Mouse (Mus musculus) macrophage (primary cell): ENCODE measurements around the gene Pomt1. TPM values are rescaled to one million over a fixed set of nuclear protein-coding genes. Genes with fewer than 3 reads are reported as not detected.
A peak's percentile ranks its signal among the peaks of the same experiment; 100 is the strongest.

ENCODE experiments used
- H3K27ac ChIP-seq: fragments of 350-480 bp; formaldehyde crosslinking; 2 replicates; pipeline ENCODE4 v1.9.0; 2021
- H3K36me3 ChIP-seq: fragments of 350-480 bp; formaldehyde crosslinking; 2 replicates; pipeline ENCODE4 v1.9.0; 2021; ENCODE audit errors: inconsistent target
- H3K4me3 ChIP-seq: fragments of 350-480 bp; formaldehyde crosslinking; 2 replicates; pipeline ENCODE4 v1.9.0; 2021; ENCODE audit errors: inconsistent target
- H3K79me2 ChIP-seq: fragments of 350-480 bp; formaldehyde crosslinking; 2 replicates; pipeline ENCODE4 v1.9.0; 2021; ENCODE audit errors: inconsistent target
- WGBS: methylation state at CpG from one replicate; pipeline ENCODE4 v1.1.7; 2026; ENCODE audit warnings: inconsistent platforms; ENCODE audit not compliant: missing documents; 5-methylcytosine and 5-hydroxymethylcytosine counted together
- polyA plus RNA-seq: library from polyadenylated mRNA; stranded (reverse); fragments of 250-400 nt; gene quantifications from 3 replicates; pipeline ENCODE4 v1.2.4, GENCODE M21; 2018; ENCODE audit warnings: inconsistent platforms
- total RNA-seq, 78 experiments: library from RNA; depleted of rRNA; stranded (reverse); fragments of 250-400 nt; gene quantifications; 1 replicate in 9 of 78; 2 replicates in 24 of 78; 3 replicates in 43 of 78; 4 replicates in 2 of 78; pipeline ENCODE4 v1.2.4; 2018; ENCODE audit warnings: inconsistent platforms in 56 of 78

Pomt1 gene
- 10 to 100 TPM in 21 of 26 experiments, 1 to 10 TPM in 5; 5.0 to 56.5 (median 24.3) TPM for total RNA-seq (2018; cell fraction: chromatin; rRNA removed)
- total RNA-seq (2018; cell fraction: cytosol; rRNA removed), result 10 to 100 TPM in 14 of 26 experiments, 1 to 10 TPM in 12; 6.7 to 12.9 (median 10.4) TPM
- total RNA-seq (2018; cell fraction: nucleus; rRNA removed), result 10 to 100 TPM in 23 of 26 experiments, 1 to 10 TPM in 3; 5.9 to 47.9 (median 17.1) TPM
- polyA plus RNA-seq, result 11.1 to 15.3 TPM (median 12.5 TPM) in 3 replicates

DNA sequence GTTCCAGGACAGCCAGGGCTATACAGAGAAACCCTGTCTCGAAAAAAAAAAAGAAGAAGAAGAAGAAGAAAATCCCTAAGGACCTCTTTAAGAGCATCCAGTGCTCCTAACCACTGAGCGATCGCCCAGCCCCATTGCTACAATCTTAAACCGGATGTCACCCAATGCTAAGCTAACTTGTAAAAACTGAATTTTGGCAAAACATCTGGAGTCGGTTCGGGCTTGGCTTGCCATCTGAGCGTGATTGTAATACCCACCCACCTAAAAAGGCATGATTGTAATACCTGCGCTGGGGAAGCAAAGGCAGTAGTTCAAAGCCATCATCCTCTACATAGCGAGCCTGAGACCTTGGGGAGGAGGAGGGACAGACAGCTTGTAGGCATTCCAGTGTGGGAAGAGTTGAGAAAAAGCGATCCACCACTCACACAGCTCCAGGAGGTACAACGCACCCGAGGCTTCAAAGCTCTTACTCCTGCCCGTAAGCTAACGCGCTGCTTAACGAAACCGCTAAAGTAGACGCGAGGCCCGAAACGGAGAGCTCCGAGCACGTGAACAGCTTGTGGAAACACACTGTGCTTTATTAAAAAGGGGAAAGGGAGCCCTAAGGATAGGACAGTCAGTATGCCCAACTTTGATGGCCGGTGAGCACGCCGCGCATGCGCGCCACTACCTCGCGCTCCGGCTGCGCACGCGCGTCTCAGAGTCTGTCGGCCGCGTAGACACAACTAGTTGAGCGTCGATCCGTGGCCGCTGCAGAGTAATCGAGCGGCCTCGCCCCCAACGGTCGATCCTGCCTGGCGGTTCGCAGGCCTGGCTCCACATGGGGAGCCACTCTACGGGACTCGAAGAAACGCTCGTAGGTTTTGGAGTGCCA lies at the start of gene Pomt1:
TSS of gene Pomt1 (plus strand) at position 705 of the 874 bp plus-strand sequence.
- H3K36me3 ChIP-seq, result peaks cover 11% of the 10 kb centered on the region
- H3K27ac ChIP-seq, result peak within 1 kb of the TSS; percentile 56
- no peaks in the 10 kb centered on the region; the same call in 1 of the 2 replicates for H3K79me2 ChIP-seq
- under 1% methylated on average over 48 of the region's 54 CpGs for WGBS
- H3K4me3 ChIP-seq, result peak within 1 kb of the TSS; percentile 71

DNA sequence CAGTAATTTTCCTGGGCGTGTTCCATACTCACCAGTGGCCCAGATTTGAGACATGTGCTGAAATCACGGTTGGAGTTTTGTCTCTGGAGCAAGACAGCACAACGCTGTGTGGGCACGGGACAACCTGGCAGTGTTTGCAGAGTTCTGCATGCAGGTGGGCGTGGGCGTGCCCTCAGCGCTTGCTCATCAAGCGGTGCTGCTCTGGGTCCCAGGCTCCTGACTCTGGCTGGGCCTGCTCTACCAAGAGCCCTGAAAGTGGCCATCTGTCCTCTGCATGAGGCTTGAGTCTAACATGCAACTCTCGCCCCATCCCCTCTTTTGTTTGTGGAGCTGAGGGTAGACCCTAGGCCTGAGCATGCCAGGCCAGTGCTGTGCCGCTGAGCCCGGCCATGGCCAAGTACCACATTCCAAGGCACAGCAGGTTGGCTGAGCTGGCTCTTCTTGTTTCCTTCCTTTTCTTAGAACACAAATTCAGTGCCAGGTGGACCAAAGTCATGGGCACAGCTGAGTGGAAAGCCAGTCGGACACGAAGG lies 49.3 kb upstream of the Pomt1 start:
- Histone ChIP-seq H3K36me3 (peaks cover 28% of the 10 kb centered on the region; the same call in 1 of the 2 replicates), H3K4me3 (no peak overlapping the region), H3K79me2 (peaks cover 26% of the 10 kb centered on the region), H3K27ac (no peak overlapping the region)
- WGBS, result 94% methylated on average over 13 of the region's 13 CpGs

DNA sequence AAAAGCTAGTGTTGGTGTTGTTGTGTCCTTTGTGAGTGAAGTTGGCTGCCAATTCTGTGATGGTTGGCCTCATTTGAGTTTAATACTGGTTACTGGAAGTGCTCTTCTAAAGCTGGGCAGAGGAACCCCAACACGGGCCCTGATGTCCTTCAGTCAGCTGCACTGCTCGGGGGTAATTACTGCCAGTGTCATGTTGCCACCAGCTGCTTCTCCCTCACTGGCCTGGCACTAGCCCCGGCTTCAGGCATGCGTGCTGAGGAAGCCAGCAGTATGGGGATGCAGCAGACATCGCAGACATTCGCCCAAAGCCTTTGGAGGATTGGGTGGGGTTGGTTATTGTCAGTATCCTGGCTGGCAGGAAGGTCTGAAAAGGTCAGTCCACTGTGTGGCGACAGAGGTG lies 48.7 kb upstream of the Pomt1 start:
- Histone ChIP-seq H3K36me3 (peaks cover 32% of the 10 kb centered on the region; the same call in 1 of the 2 replicates), H3K79me2 (peaks cover 20% of the 10 kb centered on the region), H3K27ac (no peak overlapping the region), H3K4me3 (no peak overlapping the region)
- WGBS, result 96% methylated on average over 7 of the region's 7 CpGs

DNA sequence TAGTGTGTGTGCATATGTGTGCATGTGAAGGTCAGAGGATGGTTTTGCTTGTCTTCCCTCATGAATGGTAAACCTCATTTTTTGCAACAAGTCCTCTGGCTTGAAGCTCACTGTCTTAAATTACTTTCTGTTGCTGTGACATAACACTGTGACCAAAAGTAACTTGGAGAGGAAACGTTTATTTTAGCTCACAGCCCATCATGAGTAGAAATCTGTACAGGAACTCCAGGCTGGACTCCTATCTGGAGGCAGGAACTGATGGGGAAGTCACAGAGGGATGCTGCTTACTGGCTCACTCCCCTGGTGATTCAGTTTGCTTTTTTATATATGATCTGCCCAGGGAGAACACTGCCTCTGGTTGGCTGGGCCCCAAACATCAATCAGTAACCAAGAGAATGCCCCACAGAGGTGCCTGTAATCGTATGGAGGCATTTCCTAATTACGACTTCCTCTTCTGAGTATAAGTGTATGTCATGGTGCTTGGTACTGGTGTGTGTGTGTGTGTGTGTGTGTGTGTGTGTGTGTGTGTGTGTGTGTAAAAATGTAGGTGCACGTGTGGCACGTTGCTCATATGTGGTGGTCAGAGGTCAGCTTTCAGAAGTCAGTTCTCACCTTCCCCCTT lies 47.2 kb upstream of the Pomt1 start:
- WGBS, result 33% methylated on average over 5 of the region's 5 CpGs
- Histone ChIP-seq H3K27ac (no peak overlapping the region), H3K36me3 (peaks cover 46% of the 10 kb centered on the region), H3K79me2 (peaks cover 5% of the 10 kb centered on the region; the same call in 1 of the 2 replicates), H3K4me3 (no peak overlapping the region)

DNA sequence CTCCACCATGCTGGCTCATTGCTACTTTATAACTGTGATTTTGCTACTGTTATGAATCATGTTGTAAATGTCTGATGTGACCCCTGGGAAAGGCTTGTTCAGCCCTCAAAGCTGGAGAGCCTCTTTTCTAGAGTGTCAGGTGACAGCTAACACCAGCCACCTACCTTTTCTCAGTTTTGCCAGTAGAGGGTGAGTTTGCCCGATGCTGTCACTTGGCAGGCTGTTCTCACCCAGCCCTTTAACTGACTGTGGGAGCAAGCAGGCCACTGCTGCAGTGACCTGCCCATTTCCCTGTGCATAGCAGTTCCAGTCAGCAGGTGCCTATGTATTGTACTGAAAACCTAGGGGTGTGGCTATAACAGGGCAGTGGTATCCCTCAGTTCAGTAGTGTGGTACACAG lies 45.8 kb upstream of the Pomt1 start:
- 93% methylated on average over 1 of the region's 1 CpGs for WGBS
- H3K36me3 ChIP-seq, result peaks cover 60% of the 10 kb centered on the region
- H3K27ac ChIP-seq, result no peak overlapping the region

DNA sequence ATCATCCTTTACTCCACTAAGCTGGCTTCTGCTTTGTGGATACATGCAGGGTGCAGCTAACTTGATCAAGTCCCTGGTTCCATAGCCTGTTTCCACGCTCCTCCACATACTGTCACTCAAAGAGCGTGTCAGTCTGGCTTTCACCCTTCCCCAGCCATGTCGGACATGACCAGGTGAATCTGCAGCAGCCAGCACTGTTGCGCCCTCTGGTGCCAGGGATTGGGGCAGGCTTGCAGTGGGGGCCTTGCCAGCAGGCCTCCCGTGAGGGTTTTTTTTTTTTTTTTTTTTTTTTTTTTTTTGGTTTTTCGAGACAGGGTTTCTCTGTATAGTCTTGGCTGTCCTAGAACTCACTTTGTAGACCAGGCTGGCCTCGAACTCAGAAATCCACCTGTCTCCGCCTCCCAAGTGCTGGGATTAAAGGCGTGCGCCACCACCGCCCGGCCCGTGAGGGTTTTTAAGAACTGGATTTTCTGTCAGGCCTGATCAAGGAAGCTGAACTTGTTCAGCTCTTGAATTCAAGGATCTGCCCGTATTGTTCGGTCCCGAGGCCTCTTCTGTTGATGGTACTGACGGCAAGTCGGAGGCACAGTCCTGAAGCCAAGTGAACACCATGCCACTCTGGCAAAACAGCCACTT lies 44.4 kb upstream of the Pomt1 start:
- Histone ChIP-seq H3K4me3 (no peak overlapping the region), H3K27ac (no peak overlapping the region), H3K36me3 (peaks cover 63% of the 10 kb centered on the region), H3K79me2 (no peaks in the 10 kb centered on the region)
- 90% methylated on average over 14 of the region's 18 CpGs for WGBS

More for the DNA sequence above, 45.8 kb upstream of the Pomt1 start:
- H3K4me3 ChIP-seq, result no peak overlapping the region
- H3K79me2 ChIP-seq, result no peaks in the 10 kb centered on the region

DNA sequence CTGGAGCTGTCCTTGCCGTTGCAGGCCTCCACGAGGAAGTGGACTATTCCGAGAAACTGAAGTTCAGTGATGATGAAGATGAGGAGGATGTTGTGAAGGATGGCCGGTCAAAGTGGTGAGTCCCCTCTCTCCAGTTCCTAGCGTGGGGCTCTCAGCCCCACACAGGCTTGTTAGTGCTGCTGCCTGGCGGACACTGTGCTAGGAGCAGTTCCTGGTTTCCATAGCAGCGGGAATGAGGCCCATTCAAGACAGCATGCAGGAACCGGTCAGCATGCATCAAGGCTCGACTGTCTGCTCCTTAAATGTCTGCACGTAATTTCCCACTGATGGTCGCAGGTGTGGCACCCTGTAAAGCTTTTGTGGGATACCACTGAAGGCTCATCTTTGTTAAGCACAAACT lies 37.4 kb upstream of the Pomt1 start:
- Histone ChIP-seq H3K27ac (no peak overlapping the region), H3K79me2 (no peaks in the 10 kb centered on the region), H3K36me3 (peaks cover 99% of the 10 kb centered on the region), H3K4me3 (no peak overlapping the region)
- 96% methylated on average over 9 of the region's 11 CpGs for WGBS

DNA sequence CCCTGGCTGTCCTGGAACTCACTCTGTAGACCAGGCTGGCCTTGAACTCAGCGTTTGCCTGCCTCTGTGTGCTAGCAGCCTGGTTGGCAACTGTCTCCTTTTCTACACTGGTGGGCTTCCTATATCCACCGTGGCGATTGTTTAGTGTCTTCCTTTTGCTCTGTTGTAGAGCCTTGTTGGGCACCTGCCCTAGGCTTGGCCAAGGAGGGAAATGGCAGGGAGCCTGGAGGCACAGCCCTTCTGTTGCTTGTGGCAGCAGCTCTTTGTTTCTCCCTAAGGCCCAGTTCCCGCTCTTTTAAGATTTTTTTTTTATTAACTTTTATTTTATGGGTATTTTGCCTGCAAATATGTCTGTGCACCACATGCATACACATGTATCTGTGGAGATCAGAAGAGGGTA lies 36.4 kb upstream of the Pomt1 start:
- no peak overlapping the region for H3K27ac ChIP-seq
- H3K4me3 ChIP-seq, result no peak overlapping the region
- H3K36me3 ChIP-seq, result peaks cover 98% of the 10 kb centered on the region
- no peaks in the 10 kb centered on the region for H3K79me2 ChIP-seq
- WGBS, result 98% methylated on average over 4 of the region's 4 CpGs

DNA sequence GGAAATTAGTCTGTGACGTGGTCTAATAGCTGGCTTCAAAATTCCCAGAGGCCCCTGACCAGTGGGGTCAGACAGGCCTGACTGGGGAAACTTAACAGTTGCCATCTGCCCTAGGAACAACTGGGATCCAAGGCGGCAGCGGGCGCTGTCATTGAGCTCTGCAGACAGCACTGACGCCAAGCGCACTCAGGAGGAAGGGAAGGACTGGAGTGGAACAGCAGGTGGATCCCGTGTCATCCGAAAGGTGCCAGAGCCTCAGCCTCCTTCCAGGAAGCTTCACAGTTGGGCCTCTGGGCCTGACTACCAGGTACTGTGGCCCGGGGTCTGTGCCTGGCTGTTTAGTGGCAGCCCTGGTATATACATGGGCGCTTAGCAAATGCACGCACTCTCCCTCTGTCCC lies 35.7 kb upstream of the Pomt1 start:
- WGBS, result 95% methylated on average over 11 of the region's 11 CpGs
- no peak overlapping the region for H3K4me3 ChIP-seq
- H3K27ac ChIP-seq, result no peak overlapping the region

DNA sequence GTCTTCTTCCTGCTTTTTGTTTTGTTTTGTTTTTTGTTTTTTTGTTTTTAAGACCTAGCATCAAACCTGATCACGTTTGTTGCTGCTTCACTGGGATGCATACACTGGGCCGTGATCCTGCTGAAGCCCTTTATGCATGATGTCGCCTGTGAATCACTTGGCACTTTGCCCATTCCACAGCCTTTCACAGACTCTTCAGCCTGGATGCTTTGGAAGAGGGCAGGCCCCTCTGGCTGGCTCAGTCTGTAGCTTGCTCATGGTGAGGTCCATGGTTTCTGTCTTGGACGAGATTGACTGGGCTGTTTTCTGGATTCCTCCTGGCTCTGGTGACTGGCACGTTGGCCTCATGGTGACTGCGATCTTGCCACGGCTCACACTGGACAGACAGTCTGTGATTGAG lies 34.9 kb upstream of the Pomt1 start:
- Histone ChIP-seq H3K27ac (no peak overlapping the region), H3K79me2 (no peaks in the 10 kb centered on the region), H3K4me3 (no peak overlapping the region), H3K36me3 (peaks cover 98% of the 10 kb centered on the region)
- WGBS, result 95% methylated on average over 7 of the region's 7 CpGs

More for the DNA sequence above, 35.7 kb upstream of the Pomt1 start:
- H3K36me3 ChIP-seq, result peaks cover 98% of the 10 kb centered on the region
- no peaks in the 10 kb centered on the region for H3K79me2 ChIP-seq

DNA sequence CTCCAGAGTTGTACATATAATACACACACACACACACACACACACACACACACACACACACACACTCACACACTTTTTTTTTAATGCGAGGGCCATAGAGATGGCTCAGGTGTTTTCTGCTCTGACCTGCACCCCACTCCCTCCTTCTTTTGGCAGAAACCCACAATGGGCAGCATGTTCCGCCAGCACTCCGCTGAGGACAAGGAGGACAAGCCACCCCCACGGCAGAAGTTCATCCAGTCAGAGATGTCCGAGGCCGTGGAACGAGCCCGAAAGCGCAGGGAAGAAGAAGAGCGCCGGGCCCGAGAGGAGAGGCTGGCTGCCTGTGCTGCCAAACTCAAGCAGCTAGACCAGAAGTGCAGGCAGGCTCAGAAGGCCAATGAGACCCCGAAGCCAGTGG lies 32.5 kb upstream of the Pomt1 start:
- peaks cover 93% of the 10 kb centered on the region for H3K36me3 ChIP-seq
- 94% methylated on average over 13 of the region's 13 CpGs for WGBS

DNA sequence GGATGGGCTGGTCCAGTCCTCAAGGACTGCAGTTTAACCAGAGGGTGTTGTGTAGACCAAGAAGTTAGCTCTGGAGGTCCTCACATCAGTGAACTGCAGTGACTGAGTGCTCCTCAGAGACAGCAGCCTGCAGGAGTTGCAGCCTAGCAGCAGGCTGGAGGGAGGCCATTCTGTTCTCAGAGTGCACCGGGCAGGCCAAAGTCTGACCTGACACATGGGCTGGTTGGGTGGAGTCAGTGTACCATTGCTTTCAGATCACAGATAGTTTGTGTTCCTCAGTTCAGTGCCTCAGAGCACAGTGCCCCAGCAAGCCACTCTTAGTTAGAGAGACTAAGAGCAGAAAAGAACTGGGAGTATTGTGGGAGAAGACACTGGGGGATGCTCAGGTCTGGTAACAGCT lies 28.7 kb upstream of the Pomt1 start:
- H3K4me3 ChIP-seq, result no peak overlapping the region
- H3K27ac ChIP-seq, result no peak overlapping the region
- H3K36me3 ChIP-seq, result peaks cover 91% of the 10 kb centered on the region
- H3K79me2 ChIP-seq, result no peaks in the 10 kb centered on the region
- 91% methylated on average over 1 of the region's 1 CpGs for whole genome bisulfite sequencing

More for the DNA sequence above, 32.5 kb upstream of the Pomt1 start:
- Histone ChIP-seq H3K4me3 (no peak overlapping the region), H3K27ac (no peak overlapping the region), H3K79me2 (no peaks in the 10 kb centered on the region)

DNA sequence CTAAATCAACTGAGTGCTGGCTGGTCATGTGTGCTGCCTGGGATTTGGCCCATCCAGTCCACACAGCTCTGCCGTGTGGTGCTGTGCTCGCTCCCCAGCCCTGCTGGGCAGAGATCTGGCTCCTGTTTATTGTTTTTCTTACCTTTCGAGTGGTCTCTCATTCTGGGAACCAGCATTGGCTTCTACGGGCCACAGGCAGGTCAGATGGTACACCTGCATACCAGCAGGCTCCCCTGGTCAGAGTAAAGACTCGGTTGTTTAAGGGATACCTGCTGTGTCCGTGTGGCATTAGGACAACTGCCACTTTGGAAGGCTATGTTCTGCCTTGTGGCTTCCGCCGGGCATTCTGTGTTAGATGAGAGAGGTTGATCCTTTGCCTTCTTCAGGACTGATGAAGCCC lies 24.7 kb upstream of the Pomt1 start:
- no peak overlapping the region for H3K4me3 ChIP-seq
- no peaks in the 10 kb centered on the region for H3K79me2 ChIP-seq
- H3K27ac ChIP-seq, result no peak overlapping the region
- WGBS, result 92% methylated on average over 8 of the region's 8 CpGs
- peaks cover 86% of the 10 kb centered on the region for H3K36me3 ChIP-seq

DNA sequence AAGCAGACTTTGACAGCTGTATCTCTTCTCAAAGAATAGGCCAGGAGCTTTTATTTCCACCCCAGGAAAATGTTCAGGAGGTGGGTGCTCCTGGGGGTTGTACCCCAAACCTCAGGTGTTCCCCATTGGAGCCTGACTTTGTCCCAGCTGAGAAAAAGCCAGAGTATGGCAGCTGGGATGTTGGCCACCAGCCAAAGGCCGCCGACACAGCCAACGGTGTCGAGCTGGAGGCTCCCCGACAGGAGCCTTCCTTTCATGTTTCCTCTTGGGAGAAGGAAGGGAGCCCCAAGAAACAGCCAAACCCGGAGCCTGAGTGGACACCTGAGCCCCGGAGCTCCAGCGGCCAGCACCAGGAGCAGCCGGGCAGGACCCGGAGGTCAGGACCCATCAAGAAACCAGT lies 23.4 kb upstream of the Pomt1 start:
- peaks cover 90% of the 10 kb centered on the region for H3K36me3 ChIP-seq
- 97% methylated on average over 10 of the region's 10 CpGs for WGBS
- H3K4me3 ChIP-seq, result no peak overlapping the region
- H3K79me2 ChIP-seq, result no peaks in the 10 kb centered on the region
- no peak overlapping the region for H3K27ac ChIP-seq
